Comparison of ENCODE assay signal across 8 mouse cellular contexts in genomic region chr11:69340161-69341131, GRCm38 (mm10). TPM values are rescaled to one million over a fixed set of nuclear protein-coding genes. Genes with fewer than 3 reads are reported as not detected.
DNase-seq lines count a peak whose midpoint lies in the region; ATAC-seq lines count a peak whose summit lies in the region.

TSS of gene Rnf227 (plus strand) at chr11:69340461.

- H3K4me1 ChIP-seq in embryonic facial prominence, embryonic 10.5 days = peaks cover 18% of the 10 kb centered on the region
- peaks cover 15% of the 10 kb centered on the region for H3K4me1 ChIP-seq in intestine, embryonic 16.5 days (ENCODE audit: control insufficient read depth, insufficient read depth, low read length)

- peaks cover 31% of the 10 kb centered on the region for H3K27me3 ChIP-seq in embryonic facial prominence, embryonic 10.5 days (replicated peaks; ENCODE audit: low read depth, poor library complexity, severe bottlenecking)
- peaks cover 4% of the 10 kb centered on the region; the same call in 1 of the 2 replicates for H3K27me3 ChIP-seq in intestine, embryonic 16.5 days (replicated peaks; ENCODE audit: control insufficient read depth, insufficient read depth, low read length)

- peak; percentile 75 for DNase-seq in adrenal gland, postnatal 14 days
- DNase-seq in embryonic facial prominence, embryonic 10.5 days (ENCODE audit: low spot score) = peak; percentile 88
- peak; percentile 86 to 88 for DNase-seq in left cerebral cortex, postnatal 36 days (ENCODE audit: low spot score in 2 of 2)
- peak; percentile 84 for DNase-seq in mesoderm, embryonic 11.5 days (ENCODE audit: low read depth, low spot score)
- DNase-seq in right cerebral cortex, postnatal 14 days = peak; percentile 79
- peak; percentile 55 to 62 for DNase-seq in urinary bladder, postnatal 36 days (ENCODE audit: low spot score in 2 of 2)

- ATAC-seq in granulocyte monocyte progenitor cell, adult 5-6 weeks (replicated peaks; ENCODE audit: poor library complexity, severe bottlenecking) = peak; percentile 61
- peak; percentile 89 for ATAC-seq in intestine, embryonic 16.5 days

- 0 out of 2 replicates have a peak, but pooled peaks cover 8% of the 10 kb centered on the region for H3K9me3 ChIP-seq in embryonic facial prominence, embryonic 10.5 days
- no peaks in the 10 kb centered on the region for H3K9me3 ChIP-seq in intestine, embryonic 16.5 days (ENCODE audit: control insufficient read depth, low read length)

- H3K4me3 ChIP-seq in embryonic facial prominence, embryonic 10.5 days = peak within 1 kb of the TSS; percentile 69
- peak within 1 kb of the TSS; percentile 68 for H3K4me3 ChIP-seq in intestine, embryonic 16.5 days (ENCODE audit: low read length)

- intact Hi-C loops in left cerebral cortex, postnatal 36 days (cut with DNase I) = loop anchor here (2.0 kb wide), 1 partner anchor 26 kb away; no protein-coding TSS in a partner anchor

- peak within 1 kb of the TSS; percentile 97 for H3K4me2 ChIP-seq in intestine, embryonic 16.5 days (ENCODE audit: low read depth, low read length)

- H3K27ac ChIP-seq in embryonic facial prominence, embryonic 10.5 days (replicated peaks) = peak within 1 kb of the TSS; percentile 90
- peak within 1 kb of the TSS; percentile 41 for H3K27ac ChIP-seq in intestine, embryonic 16.5 days (ENCODE audit: low read length)

- peak within 1 kb of the TSS; percentile 76 for H3K9ac ChIP-seq in intestine, embryonic 16.5 days (ENCODE audit: low read depth, low read length)

- 2% methylated on average over 99 of the region's 99 CpGs for WGBS in embryonic facial prominence, embryonic 10.5 days
- WGBS in intestine, embryonic 16.5 days = 2% methylated on average over 99 of the region's 99 CpGs

- H3K36me3 ChIP-seq in embryonic facial prominence, embryonic 10.5 days (replicated peaks) = peaks cover 32% of the 10 kb centered on the region
- peaks cover 5% of the 10 kb centered on the region; the same call in 1 of the 2 replicates for H3K36me3 ChIP-seq in intestine, embryonic 16.5 days (ENCODE audit: control insufficient read depth, insufficient read depth, low read length)

RNA-seq across cellular contexts. Expression of gene Rnf227, which starts in this region (rescaled TPM):
- total RNA-seq in adrenal gland, postnatal 14 days (2021) = 4.1 and 5.4 TPM in 2 replicates
- polyA plus RNA-seq in embryonic facial prominence, embryonic 10.5 days (2016; fragmentation: Nextera tagmentation; extraction: Ambion mirVana) = 18.7 and 18.8 TPM in 2 replicates
- total RNA-seq in granulocyte monocyte progenitor cell, adult 5-6 weeks (2014; fragmentation: Nextera tagmentation) = 5.4 and 6.7 TPM in 2 replicates
- 4.5 and 7.6 TPM in 2 replicates for total RNA-seq in granulocyte monocyte progenitor cell, adult 5-6 weeks (2017)
- polyA plus RNA-seq in intestine, embryonic 16.5 days (2015; fragmentation: Nextera tagmentation; extraction: Ambion mirVana) = 8.0 and 8.3 TPM in 2 replicates
- 100 to 1,000 TPM; 150 to 171 TPM for total RNA-seq in left cerebral cortex, postnatal 36 days (2021)

Comparison
In these comparisons a context has a peak if more than half of its experiments do, and no peak if none do; other contexts are left out.
1. Peak in every context shown above with its lines: DNase-seq, ATAC-seq, H3K4me3 ChIP-seq and H3K27ac ChIP-seq.
2. RNA of gene Rnf227 (total RNA-seq): 150 to 171 TPM in left cerebral cortex, postnatal 36 days; 4.5 to 7.6 TPM in granulocyte monocyte progenitor cell, adult 5-6 weeks and 4.1 to 5.4 TPM in adrenal gland, postnatal 14 days; every median in the first group is over 10 times any median in the second.